Mouse (Mus musculus): ENCODE measurements around the gene Pnkd. TPM values are rescaled to one million over a fixed set of nuclear protein-coding genes. Genes with fewer than 3 reads are reported as not detected.

Pnkd gene
- total and polyA plus RNA-seq, 3 experiments, result 45.5 to 318 (median 154) TPM

GRCm38 (mm10) chr1:74337241-74337771 is 52.6 kb downstream of the Pnkd start:
- TF ChIP-seq EP300 (IDR thresholded peaks at IDR 0.05; ENCODE audit: low read length) (no peak), POLR2AphosphoS2 (IDR thresholded peaks at IDR 0.05; ENCODE audit: low read depth, low read length) (0 out of 2 replicates have a peak, but pooled peaks have one; percentile 32), RCOR1 (conservative IDR thresholded peaks at IDR 0.05; ENCODE audit: low read depth, low read length) (no peak)
- no peak for DNase-seq (ENCODE audit: extremely low read depth)
- in situ Hi-C loops (cut with MboI; ENCODE audit: low pct_ligation_motif_present, low pct_unique_long_range_greater_than_20kb, low sequenced_read_pairs), result no loop called here
- peaks cover 34 to 67% of the 10 kb centered on the region in 2 experiments for H3K4me1 ChIP-seq (ENCODE audit: control insufficient read depth in 1 of 2, insufficient read depth in 2 of 2)
- peaks cover 18% of the 10 kb centered on the region for H3K9me3 ChIP-seq (replicated peaks; ENCODE audit: low read length)
- peaks cover 77% of the 10 kb centered on the region for H3K79me2 ChIP-seq (replicated peaks; ENCODE audit: control insufficient read depth, extremely low read depth, insufficient read depth, poor library complexity, severe bottlenecking)
- dilution Hi-C loops (cut with MboI; ENCODE audit: extremely low pct_ligation_motif_present, extremely low pct_unique_long_range_greater_than_20kb, low sequenced_read_pairs), result no loop called here
- H3K4me2 ChIP-seq (ENCODE audit: insufficient read depth, low read depth, poor library complexity, severe bottlenecking), result peak overlapping the region; percentile 52
- H3K27ac ChIP-seq (ENCODE audit: insufficient read depth, low read depth), result peak overlapping the region; percentile 64
- H3K27me3 ChIP-seq (replicated peaks), result no peaks in the 10 kb centered on the region
- H3K4me3 ChIP-seq (replicated peaks in 1 of 3; ENCODE audit: low read depth in 2 of 3, low read length in 2 of 3, poor library complexity in 1 of 3), result no peak overlapping the region
- H3K36me3 ChIP-seq (replicated peaks in 1 of 2; ENCODE audit: control insufficient read depth in 1 of 2, insufficient read depth in 1 of 2, low read length in 1 of 2), result peaks cover 29 to 68% of the 10 kb centered on the region in 2 experiments
- H3K9ac ChIP-seq (ENCODE audit: insufficient read depth, low read depth), result peak overlapping the region; percentile 31

- Histone ChIP-seq H3K27ac (ENCODE audit: insufficient read depth, low read depth) (peak overlapping the region; percentile 92), H3K9ac (ENCODE audit: insufficient read depth, low read depth) (peak overlapping the region; percentile 31; the same call in 1 of the 2 replicates), H3K36me3 (replicated peaks in 1 of 2; ENCODE audit: control insufficient read depth in 1 of 2, insufficient read depth in 1 of 2, low read length in 1 of 2) (peaks cover 29 to 68% of the 10 kb centered on the region in 2 experiments), H3K4me1 (ENCODE audit: control insufficient read depth in 1 of 2, insufficient read depth in 2 of 2) (peaks cover 39 to 74% of the 10 kb centered on the region in 2 experiments), H3K4me3 (replicated peaks in 1 of 3; ENCODE audit: low read depth in 2 of 3, low read length in 2 of 3, poor library complexity in 1 of 3) (peak overlapping the region in 1 of 3 experiments; percentile 2), H3K4me2 (ENCODE audit: insufficient read depth, low read depth, poor library complexity, severe bottlenecking) (peak overlapping the region; percentile 52), H3K79me2 (replicated peaks; ENCODE audit: control insufficient read depth, extremely low read depth, insufficient read depth, poor library complexity, severe bottlenecking) (peaks cover 72% of the 10 kb centered on the region), H3K9me3 (replicated peaks; ENCODE audit: low read length) (peaks cover 18% of the 10 kb centered on the region), H3K27me3 (replicated peaks) (no peaks in the 10 kb centered on the region)
- no peak for DNase-seq (ENCODE audit: extremely low read depth)
- TF ChIP-seq IRF4 (IDR thresholded peaks at IDR 0.05; ENCODE audit: low read depth, low read length) (peak; percentile 57; the same call in 1 of the 2 replicates), CHD1 (IDR thresholded peaks at IDR 0.05; ENCODE audit: low read depth, low read length) (peak; percentile 96), TCF12 (IDR thresholded peaks at IDR 0.05; ENCODE audit: low read depth, low read length) (no peak; the same call in 1 of the 2 replicates), ZMIZ1 (IDR thresholded peaks at IDR 0.05; ENCODE audit: low read depth, low read length) (0 out of 2 replicates have a peak, but pooled peaks have one; percentile 8), MEF2A (IDR thresholded peaks at IDR 0.05; ENCODE audit: borderline replicate concordance, low read depth, low read length) (peak; percentile 77), BHLHE40 (IDR thresholded peaks at IDR 0.05; ENCODE audit: low read depth, low read length) (no peak), SMC3 (IDR thresholded peaks at IDR 0.05; ENCODE audit: low read depth, low read length) (no peak)
- in situ Hi-C loops (cut with MboI; ENCODE audit: low pct_ligation_motif_present, low pct_unique_long_range_greater_than_20kb, low sequenced_read_pairs), result no loop called here
- dilution Hi-C loops (cut with MboI; ENCODE audit: extremely low pct_ligation_motif_present, extremely low pct_unique_long_range_greater_than_20kb, low sequenced_read_pairs), result no loop called here
Measured at GRCm38 (mm10) chr1:74338013-74338412, 53.3 kb downstream of the Pnkd start.

DNA sequence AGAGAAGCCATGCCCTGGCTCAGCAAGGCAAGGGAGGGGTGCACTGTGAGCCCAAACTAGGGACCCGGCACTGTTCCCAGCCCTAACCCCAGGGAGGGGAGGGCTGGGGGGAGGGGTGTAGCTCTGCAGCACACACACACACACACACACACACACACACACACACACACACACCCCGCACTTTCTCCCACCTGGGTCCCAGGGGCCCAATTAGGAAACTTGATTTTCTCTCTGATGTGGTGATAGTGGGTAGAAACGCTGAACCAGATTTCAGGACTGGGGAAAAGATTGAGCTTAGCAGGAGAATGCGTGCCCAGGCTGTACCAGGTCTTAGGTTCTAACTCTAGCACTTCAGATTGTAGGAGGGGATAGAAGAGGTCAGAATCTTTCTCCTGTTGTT is 53.9 kb downstream of the Pnkd start:
- Histone ChIP-seq H3K4me3 (replicated peaks in 1 of 3; ENCODE audit: low read depth in 2 of 3, low read length in 2 of 3, poor library complexity in 1 of 3) (peak overlapping the region in 1 of 3 experiments; percentile 2), H3K27me3 (replicated peaks) (no peaks in the 10 kb centered on the region), H3K9me3 (replicated peaks; ENCODE audit: low read length) (peaks cover 18% of the 10 kb centered on the region), H3K79me2 (replicated peaks; ENCODE audit: control insufficient read depth, extremely low read depth, insufficient read depth, poor library complexity, severe bottlenecking) (peaks cover 72% of the 10 kb centered on the region), H3K36me3 (replicated peaks in 1 of 2; ENCODE audit: control insufficient read depth in 1 of 2, insufficient read depth in 1 of 2, low read length in 1 of 2) (peaks cover 29 to 70% of the 10 kb centered on the region in 2 experiments), H3K4me2 (ENCODE audit: insufficient read depth, low read depth, poor library complexity, severe bottlenecking) (peak overlapping the region; percentile 52), H3K9ac (ENCODE audit: insufficient read depth, low read depth) (peak overlapping the region; percentile 31; the same call in 1 of the 2 replicates), H3K4me1 (ENCODE audit: control insufficient read depth in 1 of 2, insufficient read depth in 2 of 2) (peaks cover 45 to 80% of the 10 kb centered on the region in 2 experiments), H3K27ac (ENCODE audit: insufficient read depth, low read depth) (peak overlapping the region; percentile 92)
- dilution Hi-C loops (cut with MboI; ENCODE audit: extremely low pct_ligation_motif_present, extremely low pct_unique_long_range_greater_than_20kb, low sequenced_read_pairs) (no loop called here), in situ Hi-C loops (cut with MboI; ENCODE audit: low pct_ligation_motif_present, low pct_unique_long_range_greater_than_20kb, low sequenced_read_pairs) (no loop called here)
- no peak for DNase-seq (ENCODE audit: extremely low read depth)
- TF ChIP-seq MEF2A (IDR thresholded peaks at IDR 0.05; ENCODE audit: borderline replicate concordance, low read depth, low read length), result 0 out of 2 replicates have a peak, but pooled peaks have one; percentile 13
- peak; percentile 13; the same call in 1 of the 2 replicates for TF ChIP-seq CHD1 (IDR thresholded peaks at IDR 0.05; ENCODE audit: low read depth, low read length)
- 0 out of 2 replicates have a peak, but pooled peaks have one; percentile 6 for TF ChIP-seq ZMIZ1 (IDR thresholded peaks at IDR 0.05; ENCODE audit: low read depth, low read length)
- 0 out of 2 replicates have a peak, but pooled peaks have one; percentile 1 for TF ChIP-seq SIN3A (IDR thresholded peaks at IDR 0.05; ENCODE audit: low read length)
- TF ChIP-seq JUN (IDR thresholded peaks at IDR 0.05; ENCODE audit: insufficient read depth, low read depth, low read length), result no peak
- TF ChIP-seq MYC (IDR thresholded peaks at IDR 0.05; ENCODE audit: low read depth, low read length), result no peak
- no peak for TF ChIP-seq NRF1 (IDR thresholded peaks at IDR 0.05; ENCODE audit: low read depth, low read length)
- TF ChIP-seq CTCF (conservative IDR thresholded peaks at IDR 0.05 in 1 of 2, IDR thresholded peaks at IDR 0.05 in 1 of 2; ENCODE audit: low read depth in 2 of 2, low read length in 2 of 2), result no peak
- no peak for TF ChIP-seq NELFE (IDR thresholded peaks at IDR 0.05; ENCODE audit: low read depth, low read length)
- 0 out of 2 replicates have a peak, but pooled peaks have one; percentile 3 for TF ChIP-seq POLR2AphosphoS2 (IDR thresholded peaks at IDR 0.05; ENCODE audit: low read depth, low read length)
- no peak for TF ChIP-seq SMC3 (IDR thresholded peaks at IDR 0.05; ENCODE audit: low read depth, low read length)
- peak; percentile 47; the same call in 1 of the 2 replicates for TF ChIP-seq MAFK (IDR thresholded peaks at IDR 0.05; ENCODE audit: insufficient replicate concordance, low read length)
- peak; percentile 79 for TF ChIP-seq TCF12 (IDR thresholded peaks at IDR 0.05; ENCODE audit: low read depth, low read length)
- TF ChIP-seq KAT2A (IDR thresholded peaks at IDR 0.05; ENCODE audit: insufficient replicate concordance, low read length), result no peak
- peak; percentile 47 for TF ChIP-seq CHD2 (IDR thresholded peaks at IDR 0.05; ENCODE audit: low read length)
- peak; percentile 69 for TF ChIP-seq IRF4 (IDR thresholded peaks at IDR 0.05; ENCODE audit: low read depth, low read length)
- no peak for TF ChIP-seq MAZ (IDR thresholded peaks at IDR 0.05; ENCODE audit: low read depth, low read length)
- no peak for TF ChIP-seq PAX5 (IDR thresholded peaks at IDR 0.05; ENCODE audit: low read length)
- peak; percentile 49 for TF ChIP-seq BHLHE40 (IDR thresholded peaks at IDR 0.05; ENCODE audit: low read depth, low read length)
